Mouse (Mus musculus): ENCODE measurements around the gene Nfkbid.

GRCm38 (mm10) chr7:30373501-30373962, 48.0 kb upstream of the Nfkbid start:
- TF ChIP-seq CTCF (IDR thresholded peaks at IDR 0.05; ENCODE audit: borderline replicate concordance, extremely low read depth, insufficient read depth, insufficient read length) = peak; percentile 91
- peak; percentile 52; the same call in 1 of the 2 replicates for TF ChIP-seq POLR2A (IDR thresholded peaks at IDR 0.05; ENCODE audit: borderline replicate concordance, extremely low read depth, insufficient read depth, insufficient read length, poor library complexity, severe bottlenecking)
